Mouse (Mus musculus): ENCODE data around the gene Tmem253.

GRCm38 (mm10) chr14:52012085-52012484, 3.4 kb upstream of the Tmem253 start:
- no peak for TF ChIP-seq CTCF (IDR thresholded peaks at IDR 0.05; ENCODE audit: low read depth, low read length)
- TF ChIP-seq POLR2A (IDR thresholded peaks at IDR 0.05; ENCODE audit: borderline replicate concordance, low read depth, low read length) = no peak
